Mouse (Mus musculus) right cerebral cortex, adult 2 months (tissue): Measurements from ENCODE around the gene Ppp1cc.
A peak's percentile ranks its signal among the peaks of the same experiment; 100 is the strongest.
"Not testable (repeated sequence)": the region's sequence is repeated elsewhere in the genome, so short reads cannot be mapped to it uniquely, and the experiment has no call there.

Experiments used
- DNase-seq, 2 experiments: peaks; one replicate each; pipeline ENCODE4 v3.0.0; 2021 to 2022; ENCODE audit warnings: low spot score in 2 of 2

The Ppp1cc gene

GRCm38 (mm10) chr5:122136508-122137408 lies 21.3 kb upstream of the Ppp1cc start:
- DNase-seq: no peak

GRCm38 (mm10) chr5:122138856-122139255 lies 19.2 kb upstream of the Ppp1cc start:
- DNase-seq: no peak

- DNase-seq: not testable (repeated sequence)
These were observed 18.3 kb upstream of the Ppp1cc start for GRCm38 (mm10) chr5:122139771-122140170.

GRCm38 (mm10) chr5:122140723-122141122 lies 17.4 kb upstream of the Ppp1cc start, which contains the start of gene Ccdc63:
Gene Ccdc63, minus strand, starts transcription at chr5:122140823.
- DNase-seq: no peak

- no peak for DNase-seq
These were observed 15.7 kb upstream of the Ppp1cc start for GRCm38 (mm10) chr5:122142230-122142992.

- peak; percentile 55 to 56 for DNase-seq
These were observed 14.5 kb upstream of the Ppp1cc start for GRCm38 (mm10) chr5:122143543-122143942.

GRCm38 (mm10) chr5:122144825-122145224 lies 13.3 kb upstream of the Ppp1cc start:
- no peak for DNase-seq

- DNase-seq: no peak
These were observed 12.6 kb upstream of the Ppp1cc start for GRCm38 (mm10) chr5:122145381-122146055.

- peak in 1 of 2 experiments; percentile 34 for DNase-seq
These were observed 12.0 kb upstream of the Ppp1cc start for GRCm38 (mm10) chr5:122146056-122146580.

GRCm38 (mm10) chr5:122146609-122147008 lies 11.5 kb upstream of the Ppp1cc start:
- no peak for DNase-seq

- DNase-seq: no peak
These were observed 10.0 kb upstream of the Ppp1cc start for GRCm38 (mm10) chr5:122148107-122148506.

- DNase-seq: no peak
These were observed 8.8 kb upstream of the Ppp1cc start for GRCm38 (mm10) chr5:122149259-122149658.

- not testable (repeated sequence) for DNase-seq
These were observed 5.6 kb upstream of the Ppp1cc start for GRCm38 (mm10) chr5:122152508-122152907.

- DNase-seq: no peak
These were observed 4.1 kb upstream of the Ppp1cc start for GRCm38 (mm10) chr5:122154006-122154405.

GRCm38 (mm10) chr5:122154782-122155181 lies 3.3 kb upstream of the Ppp1cc start:
- no peak for DNase-seq

- DNase-seq: no peak
These were observed 2.5 kb upstream of the Ppp1cc start for GRCm38 (mm10) chr5:122155613-122156012.

- DNase-seq: no peak
These were observed 1.6 kb upstream of the Ppp1cc start for GRCm38 (mm10) chr5:122156486-122156885.

GRCm38 (mm10) chr5:122158557-122159515 lies 758 bp downstream of the Ppp1cc start:
- no peak for DNase-seq

GRCm38 (mm10) chr5:122163194-122163593 lies 5.1 kb downstream of the Ppp1cc start:
- DNase-seq: no peak

GRCm38 (mm10) chr5:122164011-122164410 lies 5.9 kb downstream of the Ppp1cc start:
- DNase-seq: no peak
